Mouse (Mus musculus) stomach, embryonic 15.5 days (tissue): ENCODE data around the gene Irf6. TPM values are rescaled to one million over a fixed set of nuclear protein-coding genes. Genes with fewer than 3 reads are reported as not detected.

Experiments
- ATAC-seq: fragments of 200-750 bp; cut with Nextera tagmentation; 2 replicates; pipeline ENCODE4 v1.8.0; 2017; ENCODE audit warnings: low read depth, moderate number of reproducible peaks, moderate TSS enrichment; ENCODE audit not compliant: insufficient read depth, low FRiP score
- H3K27ac ChIP-seq: fragments of 300-500 bp; sonication (generic); 2 replicates; pipeline ENCODE4 v1.5.1; 2015; ENCODE audit warnings: mild to moderate bottlenecking, inconsistent platforms
- H3K27me3 ChIP-seq: fragments of 300-500 bp; sonication (generic); replicated peaks from 2 replicates; pipeline ENCODE4 v1.6.1; 2015; ENCODE audit warnings: inconsistent platforms
- H3K36me3 ChIP-seq: fragments of 300-500 bp; sonication (generic); 2 replicates; pipeline ENCODE4 v1.6.1; 2015; ENCODE audit warnings: inconsistent platforms
- H3K4me1 ChIP-seq: fragments of 300-500 bp; sonication (generic); 2 replicates; pipeline ENCODE4 v1.6.1; 2015; ENCODE audit warnings: inconsistent platforms
- H3K4me2 ChIP-seq: fragments of 300-500 bp; sonication (generic); 2 replicates; pipeline ENCODE4 v1.6.1; 2015; ENCODE audit warnings: mild to moderate bottlenecking, inconsistent platforms
- H3K4me3 ChIP-seq: fragments of 300-500 bp; sonication (generic); replicated peaks from 2 replicates; pipeline ENCODE4 v1.5.1; 2015; ENCODE audit warnings: inconsistent platforms
- H3K9ac ChIP-seq: fragments of 300-500 bp; sonication (generic); 2 replicates; pipeline ENCODE4 v1.6.1; 2015; ENCODE audit warnings: inconsistent platforms
- H3K9me3 ChIP-seq: fragments of 300-500 bp; sonication (generic); 2 replicates; pipeline ENCODE4 v1.6.1; 2016; ENCODE audit warnings: inconsistent platforms
- WGBS: fragments of 180-500 bp; shearing (Covaris S2); methylation state at CpG from one replicate; pipeline ENCODE4 v1.1.7; 2015; 5-methylcytosine and 5-hydroxymethylcytosine counted together
- polyA plus RNA-seq: library from polyadenylated mRNA; unstranded; fragments of >200 nt; fragmentation: Nextera tagmentation; extraction: Ambion mirVana; gene quantifications from 2 replicates; pipeline ENCODE4 v1.2.1, GENCODE M21; 2015

Gene Irf6
- polyA plus RNA-seq, 1 experiment from 2014 or later, result 56.3 TPM

DNA sequence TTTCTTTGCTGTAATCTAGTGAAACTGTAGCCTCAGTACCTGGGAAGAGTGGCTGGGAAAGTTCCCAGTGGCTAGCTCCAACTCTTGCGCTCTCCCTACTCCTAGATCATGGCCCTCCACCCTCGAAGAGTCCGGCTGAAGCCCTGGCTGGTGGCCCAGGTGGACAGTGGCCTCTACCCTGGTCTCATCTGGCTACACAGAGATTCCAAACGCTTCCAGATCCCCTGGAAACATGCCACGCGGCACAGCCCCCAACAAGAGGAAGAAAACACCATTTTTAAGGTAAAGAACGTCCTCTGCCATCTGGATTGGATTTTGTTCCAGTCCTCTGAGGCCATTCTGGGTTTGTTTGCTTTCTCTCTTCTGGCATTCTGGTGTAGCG, 4.2 kb downstream of the Irf6 start:
- H3K4me2 ChIP-seq, result peak overlapping the region; percentile 26; the same call in 1 of the 2 replicates
- no peak for ATAC-seq
- no peaks in the 10 kb centered on the region for H3K36me3 ChIP-seq
- H3K4me3 ChIP-seq, result no peak overlapping the region
- no peak overlapping the region for H3K9ac ChIP-seq
- WGBS, result 76% methylated on average over 8 of the region's 8 CpGs
- peaks cover 36% of the 10 kb centered on the region for H3K4me1 ChIP-seq
- no peaks in the 10 kb centered on the region for H3K9me3 ChIP-seq
- H3K27me3 ChIP-seq, result peaks cover 7% of the 10 kb centered on the region; the same call in 1 of the 2 replicates
- H3K27ac ChIP-seq, result peak overlapping the region; percentile 65

DNA sequence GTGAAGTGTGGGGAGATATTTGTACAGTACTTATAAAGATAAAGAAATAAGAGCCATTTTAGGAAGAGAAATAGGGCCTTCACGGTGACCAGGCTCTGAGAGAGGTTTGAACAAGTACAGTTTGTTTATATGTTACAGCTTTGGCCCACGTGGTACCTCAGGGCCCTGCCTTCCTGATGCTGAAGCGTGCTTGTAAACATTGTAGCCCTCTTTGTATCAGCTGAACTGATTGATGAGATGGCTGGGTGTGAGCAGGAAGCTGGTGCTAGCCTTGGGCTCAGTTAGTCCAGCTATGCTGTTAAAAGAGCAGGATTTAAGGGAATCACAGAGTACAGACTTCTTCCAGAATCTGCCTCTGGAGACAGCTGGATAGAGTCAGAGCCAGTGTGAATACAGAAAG, 6.3 kb downstream of the Irf6 start:
- H3K4me2 ChIP-seq, result no peak overlapping the region
- no peak overlapping the region for H3K27ac ChIP-seq
- peaks cover 29% of the 10 kb centered on the region for H3K4me1 ChIP-seq
- H3K9ac ChIP-seq, result no peak overlapping the region
- no peak overlapping the region for H3K4me3 ChIP-seq
- no peaks in the 10 kb centered on the region for H3K36me3 ChIP-seq
- H3K9me3 ChIP-seq, result no peaks in the 10 kb centered on the region
- 23% methylated on average over 3 of the region's 3 CpGs for WGBS
- ATAC-seq, result no peak
- H3K27me3 ChIP-seq, result no peaks in the 10 kb centered on the region

DNA sequence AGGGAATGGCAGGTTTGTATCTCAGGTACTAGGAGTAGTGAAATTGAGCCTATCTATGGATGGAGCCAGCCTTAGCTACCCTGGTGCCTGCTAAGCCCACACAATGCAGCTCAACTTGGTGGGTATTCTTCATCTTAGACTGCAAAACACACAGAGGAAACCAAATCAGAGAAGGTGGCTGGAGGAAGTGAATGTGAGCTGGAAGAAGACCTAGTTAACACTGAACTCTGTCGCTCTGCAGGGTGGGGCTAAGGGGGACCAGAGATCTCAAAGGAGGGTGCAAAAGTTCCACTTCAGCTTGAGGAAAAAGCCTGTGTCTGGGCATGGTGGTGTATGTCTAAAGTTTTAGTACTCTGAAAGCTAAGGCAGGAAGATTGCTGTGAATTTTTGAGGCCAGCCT, 6.7 kb downstream of the Irf6 start:
- peaks cover 29% of the 10 kb centered on the region for H3K4me1 ChIP-seq
- H3K4me2 ChIP-seq, result peak overlapping the region; percentile 47; the same call in 1 of the 2 replicates
- no peak for ATAC-seq
- no peaks in the 10 kb centered on the region for H3K36me3 ChIP-seq
- H3K27ac ChIP-seq, result no peak overlapping the region
- no peak overlapping the region for H3K9ac ChIP-seq
- WGBS, result 48% methylated on average over 1 of the region's 1 CpGs
- no peaks in the 10 kb centered on the region for H3K27me3 ChIP-seq
- no peaks in the 10 kb centered on the region for H3K9me3 ChIP-seq
- no peak overlapping the region for H3K4me3 ChIP-seq

DNA sequence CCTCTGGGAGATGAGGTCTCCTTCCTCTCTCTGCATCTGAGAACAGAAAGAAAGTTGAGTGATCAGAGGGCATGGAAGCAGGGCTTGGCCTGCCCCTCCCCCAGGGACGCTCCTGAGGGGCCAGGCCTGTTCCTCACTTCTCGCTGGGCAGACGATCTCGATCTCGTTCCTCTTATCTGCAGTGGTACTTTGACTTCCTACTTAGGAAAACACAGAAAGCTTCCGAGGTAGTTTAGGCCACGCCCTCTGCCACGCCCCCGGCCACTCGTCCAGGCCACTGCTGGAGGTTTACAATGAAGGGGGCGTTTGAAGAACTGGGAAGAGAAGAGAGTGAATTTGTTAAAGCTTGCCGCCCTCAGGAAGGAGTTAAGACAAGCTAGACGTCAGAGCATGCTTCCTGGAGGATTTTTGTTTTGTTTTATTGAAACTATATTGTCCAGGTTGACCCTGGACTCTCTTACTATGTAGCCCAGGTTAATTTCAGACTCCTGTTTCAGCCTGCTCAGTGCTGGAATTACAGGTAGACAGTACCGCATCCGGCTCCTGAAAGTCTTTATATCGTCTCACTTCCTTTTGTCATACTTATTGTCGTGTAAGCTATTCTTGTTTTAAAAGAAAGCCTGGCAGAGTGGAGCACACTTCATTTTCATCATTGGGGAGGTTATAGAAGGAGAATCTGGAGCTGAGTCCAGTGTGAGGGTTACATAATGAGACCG, 7.6 kb downstream of the Irf6 start:
- Histone ChIP-seq H3K27ac (no peak overlapping the region), H3K4me3 (peak overlapping the region; percentile 26), H3K4me1 (peaks cover 29% of the 10 kb centered on the region), H3K4me2 (peak overlapping the region; percentile 47), H3K9ac (no peak overlapping the region), H3K9me3 (no peaks in the 10 kb centered on the region), H3K27me3 (no peaks in the 10 kb centered on the region), H3K36me3 (no peaks in the 10 kb centered on the region)
- 13% methylated on average over 18 of the region's 18 CpGs for WGBS
- peak; percentile 51; the same call in 1 of the 2 replicates for ATAC-seq

DNA sequence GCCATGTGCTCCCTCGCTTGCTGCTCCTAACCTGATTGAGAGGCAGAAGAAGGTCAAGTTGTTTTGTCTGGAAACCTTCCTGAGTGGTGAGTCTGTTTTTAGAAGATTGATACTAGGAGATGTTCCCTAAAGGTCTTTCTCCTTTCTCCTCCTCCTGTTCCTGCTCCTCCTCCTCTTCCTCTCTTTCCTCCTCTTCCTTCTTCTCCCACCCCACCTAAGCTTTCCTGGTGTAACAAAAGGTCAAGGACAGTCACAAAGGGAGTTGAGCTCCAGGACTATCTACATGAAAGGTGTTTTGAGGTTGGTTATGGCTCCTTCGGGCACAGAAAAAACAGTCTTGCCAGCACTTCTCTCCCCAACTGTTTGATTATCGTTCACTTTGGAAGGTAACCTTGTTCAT, 14.8 kb downstream of the Irf6 start, which contains the start of gene A130010J15Rik:
Gene A130010J15Rik (plus strand): TSS at position 301 of the 400 bp plus-strand sequence.
- WGBS, result 85% methylated on average over 3 of the region's 3 CpGs
- H3K9me3 ChIP-seq, result no peaks in the 10 kb centered on the region
- H3K4me1 ChIP-seq, result peaks cover 15% of the 10 kb centered on the region
- ATAC-seq, result no peak
- H3K27me3 ChIP-seq, result no peaks in the 10 kb centered on the region
- H3K9ac ChIP-seq, result no peak within 1 kb of the TSS
- H3K27ac ChIP-seq, result no peak within 1 kb of the TSS
- H3K36me3 ChIP-seq, result no peaks in the 10 kb centered on the region
- H3K4me3 ChIP-seq, result no peak within 1 kb of the TSS
- no peak within 1 kb of the TSS for H3K4me2 ChIP-seq

DNA sequence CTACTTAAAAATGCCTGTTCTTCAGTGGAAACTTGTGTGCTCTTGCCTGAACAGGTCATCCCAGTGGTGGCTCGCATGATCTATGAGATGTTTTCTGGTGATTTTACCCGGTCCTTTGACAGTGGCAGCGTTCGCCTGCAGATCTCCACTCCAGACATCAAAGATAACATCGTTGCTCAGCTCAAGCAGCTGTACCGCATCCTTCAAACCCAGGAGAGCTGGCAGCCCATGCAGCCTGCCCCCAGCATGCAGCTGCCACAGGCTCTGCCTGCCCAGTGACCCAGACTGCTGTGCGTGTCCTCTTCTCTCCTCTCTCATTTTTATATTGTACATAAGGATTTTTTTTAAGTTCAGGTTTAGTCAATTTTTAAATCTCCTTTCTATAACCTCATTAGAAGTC, 16.3 kb downstream of the Irf6 start:
- H3K4me2 ChIP-seq, result no peak overlapping the region
- H3K4me1 ChIP-seq, result peaks cover 21% of the 10 kb centered on the region
- no peaks in the 10 kb centered on the region for H3K36me3 ChIP-seq
- H3K4me3 ChIP-seq, result no peak overlapping the region
- 74% methylated on average over 7 of the region's 7 CpGs for WGBS
- no peaks in the 10 kb centered on the region for H3K9me3 ChIP-seq
- no peaks in the 10 kb centered on the region for H3K27me3 ChIP-seq
- H3K9ac ChIP-seq, result no peak overlapping the region
- H3K27ac ChIP-seq, result no peak overlapping the region
- ATAC-seq, result no peak

DNA sequence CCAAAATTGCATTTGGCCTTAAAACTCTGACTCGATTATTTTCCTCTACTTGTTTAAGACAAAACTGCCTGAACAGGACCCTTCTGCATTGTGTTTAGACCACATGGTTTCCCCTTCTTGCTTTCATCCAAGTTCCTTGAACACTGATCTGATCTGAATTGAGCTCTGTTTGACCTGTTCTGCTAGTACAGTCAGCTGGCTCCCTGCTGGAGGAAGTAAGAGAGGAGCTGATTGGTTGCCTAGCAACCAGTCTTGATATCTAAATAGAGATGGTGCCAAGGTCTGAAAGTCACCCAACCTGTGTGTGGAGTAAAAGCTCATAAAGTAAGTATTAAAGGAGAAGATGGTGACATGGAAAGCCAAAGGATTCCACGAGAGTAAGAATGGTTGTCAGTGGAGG, 16.9 kb downstream of the Irf6 start:
- Histone ChIP-seq H3K4me1 (peaks cover 27% of the 10 kb centered on the region), H3K4me2 (no peak overlapping the region), H3K9me3 (no peaks in the 10 kb centered on the region), H3K9ac (no peak overlapping the region), H3K27ac (peak overlapping the region; percentile 61; the same call in 1 of the 2 replicates), H3K4me3 (no peak overlapping the region), H3K36me3 (no peaks in the 10 kb centered on the region), H3K27me3 (no peaks in the 10 kb centered on the region)
- peak; percentile 38; the same call in 1 of the 2 replicates for ATAC-seq
- WGBS, result 43% methylated on average over 2 of the region's 2 CpGs

DNA sequence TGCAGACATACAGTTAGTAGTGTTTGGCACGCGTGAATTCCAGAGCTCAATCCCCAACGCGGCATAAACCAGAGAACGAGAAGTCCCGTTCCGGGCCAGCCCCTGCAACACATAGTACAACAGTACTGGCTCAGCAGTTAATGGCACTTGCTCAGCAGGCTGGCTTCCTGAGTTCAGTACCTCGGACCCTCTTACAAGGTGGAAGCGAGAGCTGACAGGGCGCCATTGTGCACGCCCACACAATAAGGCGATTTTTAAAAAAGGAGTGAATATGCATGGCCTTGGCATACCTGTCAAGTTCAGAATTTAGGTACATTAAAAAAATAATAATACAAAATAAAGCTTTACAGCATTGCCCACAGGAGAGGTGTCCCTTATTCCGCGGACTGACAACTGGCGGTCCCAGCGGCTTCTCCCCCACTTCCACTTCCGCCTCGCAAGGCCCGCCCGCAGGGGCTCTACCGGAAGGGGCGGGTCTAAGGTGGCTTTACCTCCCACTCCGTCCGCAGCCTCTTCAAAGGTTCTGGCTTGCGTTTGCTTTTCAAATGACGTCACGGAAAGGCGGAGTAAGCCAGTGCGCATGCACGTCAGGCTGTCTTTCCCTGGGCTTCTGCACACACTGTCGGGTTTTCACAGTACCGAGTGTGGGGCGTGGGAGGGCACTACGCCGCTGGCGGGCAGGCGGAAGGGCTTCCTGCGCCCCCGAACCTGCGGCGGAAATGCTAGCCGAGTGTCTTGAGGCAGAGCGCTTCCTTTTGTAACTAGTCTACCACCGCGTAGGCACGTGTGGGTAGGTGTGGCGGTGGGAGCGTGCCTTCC, 20.3 kb downstream of the Irf6 start:
- Histone ChIP-seq H3K9me3 (no peaks in the 10 kb centered on the region), H3K4me2 (peak overlapping the region; percentile 67), H3K36me3 (no peaks in the 10 kb centered on the region), H3K27me3 (no peaks in the 10 kb centered on the region), H3K4me3 (peak overlapping the region; percentile 73), H3K4me1 (peaks cover 31% of the 10 kb centered on the region), H3K9ac (peak overlapping the region; percentile 61), H3K27ac (peak overlapping the region; percentile 86)
- ATAC-seq, result peak; percentile 98
- WGBS, result under 1% methylated on average over 48 of the region's 48 CpGs

DNA sequence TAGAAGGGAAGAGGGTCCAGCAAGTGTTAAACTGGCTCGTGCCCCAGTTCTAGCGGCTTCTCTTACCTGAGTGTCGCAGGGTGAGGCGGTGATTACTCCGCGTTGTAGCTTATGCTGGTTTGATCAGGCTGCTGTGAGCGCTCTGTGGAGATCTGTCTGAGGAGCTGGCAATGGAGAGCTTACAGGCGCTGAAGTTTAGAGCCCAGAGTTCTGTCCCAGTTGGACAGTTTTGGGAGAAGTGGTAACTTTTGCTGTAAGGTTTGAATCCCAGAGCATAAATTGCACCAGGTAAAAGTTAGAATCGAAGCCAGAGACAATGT, 20.9 kb downstream of the Irf6 start:
- ATAC-seq, result no peak
- no peaks in the 10 kb centered on the region for H3K9me3 ChIP-seq
- H3K27me3 ChIP-seq, result no peaks in the 10 kb centered on the region
- peak overlapping the region; percentile 73 for H3K4me3 ChIP-seq
- no peaks in the 10 kb centered on the region for H3K36me3 ChIP-seq
- H3K4me1 ChIP-seq, result peaks cover 31% of the 10 kb centered on the region
- WGBS, result 14% methylated on average over 9 of the region's 9 CpGs
- H3K9ac ChIP-seq, result peak overlapping the region; percentile 39
- peak overlapping the region; percentile 86 for H3K27ac ChIP-seq
- peak overlapping the region; percentile 62 for H3K4me2 ChIP-seq

DNA sequence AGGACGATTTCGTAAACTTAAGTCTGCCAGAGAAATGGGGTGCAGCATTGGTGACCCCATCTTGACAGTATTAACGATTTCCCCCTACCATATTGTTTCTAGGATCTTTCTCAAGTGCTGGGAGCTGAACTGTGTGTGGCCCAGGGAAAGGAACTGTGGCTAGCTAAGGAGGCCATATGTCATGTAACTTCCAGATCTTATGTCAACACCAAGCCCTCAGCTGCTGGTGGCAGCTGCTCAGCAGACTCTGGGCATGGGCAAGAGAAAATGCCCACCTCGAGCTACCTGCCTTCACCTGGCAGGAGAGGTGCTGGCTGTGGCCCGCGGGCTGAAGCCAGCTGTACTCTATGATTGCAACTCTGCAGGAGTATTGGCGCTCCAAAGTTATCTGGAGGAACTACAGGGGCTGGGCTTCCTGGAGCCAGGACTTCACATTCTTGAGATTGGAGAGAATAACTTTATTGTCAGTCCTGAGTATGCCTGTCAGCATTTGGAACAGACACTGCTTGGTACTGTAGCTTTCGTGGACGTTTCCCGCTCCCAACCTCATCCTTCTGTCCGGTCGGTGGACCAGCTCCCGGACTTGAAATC, 21.3 kb downstream of the Irf6 start:
- WGBS, result 73% methylated on average over 13 of the region's 13 CpGs

DNA sequence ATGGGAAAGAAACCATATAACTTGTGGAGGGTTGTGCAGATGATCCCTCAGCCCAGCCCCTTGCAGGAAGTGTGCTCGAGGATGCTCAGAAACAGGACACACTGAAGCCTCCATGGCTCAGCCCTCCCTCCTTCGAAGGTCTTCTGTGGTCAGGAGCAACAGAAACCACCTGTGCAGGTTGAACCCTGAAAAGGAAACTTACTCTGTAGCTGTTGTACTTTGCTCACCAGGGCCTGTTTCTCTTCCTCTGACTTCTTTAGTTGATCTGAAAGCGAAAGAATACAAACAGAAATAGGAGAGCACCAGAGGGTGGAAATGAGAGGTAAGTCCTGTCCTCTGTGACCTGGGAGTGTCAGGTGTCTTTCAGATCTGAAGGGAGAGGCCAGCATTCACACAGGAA, 28.2 kb downstream of the Irf6 start:
- Histone ChIP-seq H3K4me2 (no peak overlapping the region), H3K27me3 (no peaks in the 10 kb centered on the region), H3K9me3 (no peaks in the 10 kb centered on the region), H3K4me3 (no peak overlapping the region), H3K4me1 (no peaks in the 10 kb centered on the region), H3K36me3 (no peaks in the 10 kb centered on the region), H3K27ac (no peak overlapping the region), H3K9ac (no peak overlapping the region)
- 73% methylated on average over 3 of the region's 3 CpGs for WGBS
- ATAC-seq, result no peak

More for the DNA sequence above, 21.3 kb downstream of the Irf6 start:
- Histone ChIP-seq H3K4me1 (peaks cover 31% of the 10 kb centered on the region), H3K9ac (peak overlapping the region; percentile 39; the same call in 1 of the 2 replicates), H3K36me3 (no peaks in the 10 kb centered on the region), H3K4me3 (peak overlapping the region; percentile 73), H3K4me2 (peak overlapping the region; percentile 62), H3K27ac (peak overlapping the region; percentile 86), H3K9me3 (no peaks in the 10 kb centered on the region), H3K27me3 (no peaks in the 10 kb centered on the region)
- ATAC-seq, result no peak

DNA sequence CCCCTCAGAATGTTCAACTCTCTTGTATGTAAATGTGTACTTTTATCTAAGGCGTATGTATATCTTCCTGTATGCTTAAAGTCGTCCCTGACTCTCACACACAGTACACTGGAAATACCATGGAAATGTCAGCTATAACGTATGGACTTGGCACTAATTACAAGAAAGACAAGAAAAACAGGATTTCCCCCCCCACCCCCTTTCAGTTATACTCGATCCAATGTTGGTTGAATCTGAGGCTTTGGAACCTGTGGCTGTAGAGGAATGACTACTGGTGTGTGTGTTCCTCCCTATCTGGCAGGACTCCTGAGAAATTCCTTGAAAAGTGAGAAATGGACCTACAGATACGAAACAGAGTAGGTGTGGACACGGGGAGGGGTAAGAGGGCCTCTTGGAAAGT, 35.3 kb downstream of the Irf6 start:
- H3K4me2 ChIP-seq, result no peak overlapping the region
- no peaks in the 10 kb centered on the region for H3K9me3 ChIP-seq
- H3K4me1 ChIP-seq, result peaks cover 28% of the 10 kb centered on the region
- 49% methylated on average over 6 of the region's 6 CpGs for WGBS
- ATAC-seq, result no peak
- no peaks in the 10 kb centered on the region for H3K27me3 ChIP-seq
- H3K27ac ChIP-seq, result peak overlapping the region; percentile 87
- no peaks in the 10 kb centered on the region for H3K36me3 ChIP-seq
- H3K4me3 ChIP-seq, result no peak overlapping the region
- no peak overlapping the region for H3K9ac ChIP-seq
